Mouse (Mus musculus) embryonic facial prominence, embryonic 10.5 days (tissue): ENCODE data around the gene Atg10. TPM values are rescaled to one million over a fixed set of nuclear protein-coding genes. Genes with fewer than 3 reads are reported as not detected.

Source experiments
- DNase-seq: peaks from one replicate; pipeline ENCODE4 v3.0.0-alpha.2; 2017; ENCODE audit warnings: low spot score
- H3K27ac ChIP-seq: fragments of 300-500 bp; sonication (generic); replicated peaks from 2 replicates; pipeline ENCODE4 v1.5.1; 2016; ENCODE audit warnings: mild to moderate bottlenecking
- H3K27me3 ChIP-seq: fragments of 300-500 bp; sonication (generic); replicated peaks from 2 replicates; pipeline ENCODE4 v1.6.1; 2016; ENCODE audit warnings: low read depth, mild to moderate bottlenecking; ENCODE audit not compliant: poor library complexity, severe bottlenecking
- H3K36me3 ChIP-seq: fragments of 300-500 bp; sonication (generic); replicated peaks from 2 replicates; pipeline ENCODE4 v1.6.1; 2016; ENCODE audit warnings: mild to moderate bottlenecking, moderate library complexity
- H3K4me1 ChIP-seq: fragments of 300-500 bp; sonication (generic); 2 replicates; pipeline ENCODE4 v1.6.1; 2016
- H3K4me3 ChIP-seq: fragments of 300-500 bp; sonication (generic); 2 replicates; pipeline ENCODE4 v1.5.1; 2016; ENCODE audit warnings: mild to moderate bottlenecking, moderate library complexity
- H3K9me3 ChIP-seq: fragments of 300-500 bp; sonication (generic); 2 replicates; pipeline ENCODE4 v1.6.1; 2016; ENCODE audit warnings: mild to moderate bottlenecking
- WGBS: fragments of 180-500 bp; shearing (Covaris S2); methylation state at CpG from one replicate; pipeline ENCODE4 v1.1.7; 2016; 5-methylcytosine and 5-hydroxymethylcytosine counted together
- polyA plus RNA-seq: library from polyadenylated mRNA; unstranded; fragments of >200 nt; fragmentation: Nextera tagmentation; extraction: Ambion mirVana; gene quantifications from 2 replicates; pipeline ENCODE4 v1.2.1, GENCODE M21; 2016

Atg10 gene
- polyA plus RNA-seq, 1 experiment from 2014 or later = 10.5 TPM

DNA sequence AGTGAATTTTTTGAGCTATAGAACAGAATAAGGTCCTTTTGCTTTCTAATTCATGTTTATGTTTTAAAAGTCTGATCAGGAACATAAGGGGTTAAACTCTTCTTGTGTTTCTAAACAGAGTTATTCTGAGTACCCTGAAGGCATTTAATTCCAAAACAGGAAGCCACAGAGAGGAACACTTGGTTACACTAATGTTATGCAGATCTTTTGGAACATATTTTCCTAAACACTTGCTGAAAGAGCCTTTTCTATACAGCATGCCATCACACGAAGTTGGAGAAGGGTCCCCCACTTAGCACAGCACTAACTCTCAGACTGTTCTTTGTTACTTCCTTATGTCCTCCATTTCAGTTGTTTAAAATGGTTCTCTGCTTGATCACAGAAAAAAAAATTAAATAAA, 130.2 kb downstream of the Atg10 start:
- Histone ChIP-seq H3K27me3 (no peaks in the 10 kb centered on the region), H3K4me1 (peaks cover 30% of the 10 kb centered on the region), H3K27ac (peak overlapping the region; percentile 78), H3K9me3 (no peaks in the 10 kb centered on the region), H3K4me3 (no peak overlapping the region), H3K36me3 (no peaks in the 10 kb centered on the region)
- no peak for DNase-seq
- WGBS = 10% methylated on average over 1 of the region's 1 CpGs

DNA sequence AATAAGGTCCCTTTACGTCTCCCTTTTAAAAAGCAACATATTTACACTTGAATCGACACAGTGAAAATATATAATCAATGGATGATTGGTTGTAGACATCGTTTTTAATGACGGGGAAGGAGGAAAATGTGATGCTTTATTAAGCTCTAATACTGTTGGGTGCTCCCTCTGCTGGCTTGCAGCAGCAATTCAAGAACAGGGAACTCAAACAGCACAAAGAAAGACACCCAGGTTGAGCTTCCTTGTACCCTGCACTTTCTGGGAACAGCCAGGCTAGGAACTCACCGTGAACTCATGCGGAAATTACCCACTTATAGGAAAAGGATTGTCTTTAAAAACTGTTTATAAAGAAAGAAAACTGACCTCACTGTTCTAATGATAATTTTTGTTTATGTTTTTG, 130.6 kb downstream of the Atg10 start:
- DNase-seq = peak; percentile 47
- WGBS = 22% methylated on average over 6 of the region's 6 CpGs
- Histone ChIP-seq H3K4me3 (no peak overlapping the region), H3K9me3 (no peaks in the 10 kb centered on the region), H3K27ac (peak overlapping the region; percentile 78), H3K27me3 (no peaks in the 10 kb centered on the region), H3K4me1 (peaks cover 30% of the 10 kb centered on the region), H3K36me3 (no peaks in the 10 kb centered on the region)

DNA sequence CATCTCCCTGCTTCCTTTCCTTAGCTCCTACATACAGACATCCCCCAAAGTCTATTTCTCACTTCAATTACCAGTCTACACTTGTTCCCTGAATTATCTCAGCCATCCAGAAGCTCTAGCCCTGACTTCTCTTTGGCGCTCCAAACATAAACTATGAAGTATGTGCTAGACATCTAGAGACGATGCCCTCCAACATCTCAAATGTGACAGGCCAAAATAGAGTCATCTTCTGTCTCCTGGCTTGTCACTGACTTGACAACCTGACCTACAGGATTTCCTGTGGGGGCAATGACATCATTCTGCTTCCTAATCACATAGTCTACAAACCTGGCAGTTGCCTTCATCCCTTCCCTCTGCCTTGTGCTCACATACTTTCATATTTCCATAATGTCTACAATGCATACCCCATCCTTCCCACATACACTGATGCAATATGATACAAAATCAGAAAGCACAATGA, 132.0 kb downstream of the Atg10 start:
- Histone ChIP-seq H3K9me3 (no peaks in the 10 kb centered on the region), H3K4me3 (no peak overlapping the region), H3K27ac (no peak overlapping the region), H3K36me3 (no peaks in the 10 kb centered on the region), H3K27me3 (no peaks in the 10 kb centered on the region), H3K4me1 (peaks cover 30% of the 10 kb centered on the region)
- 90% methylated on average over 2 of the region's 2 CpGs for WGBS
- no peak for DNase-seq

DNA sequence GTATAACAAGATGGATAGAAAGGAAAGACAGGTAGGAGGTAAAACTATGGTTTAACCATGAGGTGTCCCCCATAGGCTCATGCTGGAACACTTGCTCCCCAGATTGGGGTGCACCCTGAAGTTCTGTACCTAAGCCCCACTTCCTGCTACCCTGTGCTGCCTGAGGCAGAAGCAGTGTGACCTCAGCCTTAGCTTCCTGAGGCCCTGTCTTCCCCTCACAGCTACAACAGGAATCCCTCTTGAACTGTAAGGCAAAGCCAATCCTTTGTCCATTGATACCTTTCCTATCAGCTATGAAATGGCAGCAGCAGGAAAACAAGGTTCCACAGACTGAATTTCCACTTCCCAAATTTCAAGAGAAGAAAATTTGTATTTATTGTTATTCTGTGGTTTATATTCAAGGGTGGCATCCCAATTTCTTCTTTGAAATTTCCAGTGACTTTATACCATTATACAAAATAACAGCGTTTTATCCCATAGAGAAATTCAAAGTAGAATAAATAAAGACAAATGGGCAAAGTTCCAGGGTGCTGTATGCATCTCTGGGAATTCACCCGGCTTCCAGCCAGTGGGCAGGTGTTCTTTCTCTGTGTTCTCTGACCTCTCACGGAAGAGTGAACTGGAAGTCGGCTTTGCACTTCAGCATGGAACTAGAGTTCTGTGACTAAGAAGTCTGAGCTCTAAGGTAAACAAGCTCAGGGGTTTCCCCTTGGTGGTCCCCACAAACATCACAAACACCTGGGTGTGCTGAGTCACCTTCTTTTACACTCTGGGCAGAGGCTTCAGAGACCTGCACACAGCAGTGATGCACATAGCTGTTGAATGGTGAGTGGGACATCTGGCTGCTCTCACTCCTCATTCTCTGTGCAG, 132.7 kb downstream of the Atg10 start:
- Histone ChIP-seq H3K27me3 (no peaks in the 10 kb centered on the region), H3K9me3 (no peaks in the 10 kb centered on the region), H3K27ac (no peak overlapping the region), H3K4me3 (no peak overlapping the region), H3K4me1 (peaks cover 30% of the 10 kb centered on the region), H3K36me3 (no peaks in the 10 kb centered on the region)
- DNase-seq = no peak
- WGBS = 73% methylated on average over 4 of the region's 4 CpGs

DNA sequence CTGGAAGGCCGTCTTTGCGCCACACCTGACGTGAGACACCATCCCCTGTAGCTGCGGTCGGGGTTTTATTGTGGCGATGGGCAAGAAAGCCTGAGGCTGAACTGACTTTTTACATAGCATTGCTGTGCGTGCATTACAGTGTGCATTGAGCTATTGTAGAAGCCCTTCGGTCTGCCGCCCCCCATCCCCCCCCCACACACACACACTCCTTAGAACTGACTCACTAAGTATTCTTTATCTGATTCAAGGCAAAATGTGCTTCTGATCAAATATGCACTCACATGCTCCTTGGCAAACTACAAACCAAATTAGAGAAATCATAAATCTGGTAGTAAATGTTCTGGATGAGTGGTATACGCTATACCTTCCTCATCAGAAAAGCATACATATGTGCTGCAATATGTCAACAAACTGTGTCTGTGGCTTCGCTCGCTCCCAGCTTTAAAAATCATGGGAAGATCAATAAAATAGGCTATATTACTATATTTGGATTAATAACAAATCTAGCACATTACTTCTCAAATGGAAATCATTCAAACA, 137.3 kb downstream of the Atg10 start:
- H3K4me3 ChIP-seq = no peak overlapping the region
- H3K27ac ChIP-seq = no peak overlapping the region
- H3K9me3 ChIP-seq = no peaks in the 10 kb centered on the region
- no peaks in the 10 kb centered on the region for H3K36me3 ChIP-seq
- no peaks in the 10 kb centered on the region for H3K27me3 ChIP-seq
- DNase-seq = no peak
- peaks cover 5% of the 10 kb centered on the region; the same call in 1 of the 2 replicates for H3K4me1 ChIP-seq
- WGBS = 90% methylated on average over 12 of the region's 12 CpGs

DNA sequence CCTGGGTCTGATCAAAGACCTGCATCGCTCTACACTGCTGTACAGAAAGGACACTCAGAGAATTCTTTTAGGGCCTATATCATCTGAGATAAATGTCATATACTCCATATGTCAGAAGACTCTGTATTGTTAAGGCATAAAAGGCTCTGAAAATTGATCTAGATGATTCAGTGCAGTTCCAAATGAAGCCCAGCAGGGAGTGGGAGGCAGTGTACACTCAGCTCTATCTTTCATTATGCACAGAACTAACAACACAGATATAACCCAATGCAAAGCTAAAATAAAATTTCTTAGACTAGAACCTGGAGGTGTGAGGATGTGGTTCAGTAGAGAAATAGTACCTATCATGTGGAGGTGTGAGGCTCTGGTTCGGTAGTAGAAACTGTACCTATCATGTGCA, 151.4 kb downstream of the Atg10 start:
- Histone ChIP-seq H3K4me3 (no peak overlapping the region), H3K36me3 (no peaks in the 10 kb centered on the region), H3K9me3 (no peaks in the 10 kb centered on the region), H3K27ac (no peak overlapping the region), H3K4me1 (no peaks in the 10 kb centered on the region), H3K27me3 (no peaks in the 10 kb centered on the region)
- no peak for DNase-seq
- WGBS = 94% methylated on average over 2 of the region's 2 CpGs

DNA sequence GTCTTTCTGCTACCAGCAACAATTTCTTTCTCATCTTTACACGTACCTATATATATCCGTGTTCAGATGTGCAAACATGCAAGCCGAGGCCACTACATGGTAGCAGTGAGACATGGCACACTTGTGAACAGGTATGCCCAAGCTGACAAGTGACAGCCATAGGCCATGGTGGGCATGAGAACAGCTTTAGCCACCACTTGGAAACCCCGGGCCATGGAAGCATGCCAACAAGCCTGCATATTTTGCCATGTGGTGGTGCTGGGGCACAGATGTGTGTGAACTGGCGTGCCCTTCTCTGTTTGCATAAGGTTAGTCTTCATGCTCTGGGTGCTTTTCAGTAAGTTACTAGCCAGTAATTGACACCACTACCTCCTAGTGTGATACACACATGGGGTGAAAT, 162.9 kb downstream of the Atg10 start:
- Histone ChIP-seq H3K36me3 (no peaks in the 10 kb centered on the region), H3K27ac (no peak overlapping the region)
- WGBS = 90% methylated on average over 5 of the region's 5 CpGs

DNA sequence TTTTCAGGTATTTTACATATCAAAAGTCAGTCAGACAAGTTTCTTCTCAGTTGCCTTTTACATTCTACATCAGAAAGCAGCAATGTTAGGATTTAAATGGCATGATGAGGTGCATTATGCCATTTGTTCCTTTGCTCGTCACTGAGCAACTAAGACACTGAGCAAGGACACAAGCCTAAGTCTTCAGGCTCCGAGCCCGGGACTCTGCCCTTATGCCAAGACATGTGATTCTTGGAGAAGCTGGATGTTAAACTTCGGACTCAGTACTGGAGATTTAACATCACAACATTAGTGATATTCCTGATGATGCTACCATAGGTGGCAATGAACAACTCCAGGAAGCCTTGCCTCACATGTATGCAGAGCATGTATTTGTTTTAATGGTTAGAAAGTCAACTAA, 175.6 kb downstream of the Atg10 start:
- WGBS = 94% methylated on average over 4 of the region's 4 CpGs
- no peak for DNase-seq

More for the DNA sequence above, 162.9 kb downstream of the Atg10 start:
- Histone ChIP-seq H3K4me3 (no peak overlapping the region), H3K4me1 (no peaks in the 10 kb centered on the region), H3K27me3 (no peaks in the 10 kb centered on the region), H3K9me3 (no peaks in the 10 kb centered on the region)
- DNase-seq = no peak

DNA sequence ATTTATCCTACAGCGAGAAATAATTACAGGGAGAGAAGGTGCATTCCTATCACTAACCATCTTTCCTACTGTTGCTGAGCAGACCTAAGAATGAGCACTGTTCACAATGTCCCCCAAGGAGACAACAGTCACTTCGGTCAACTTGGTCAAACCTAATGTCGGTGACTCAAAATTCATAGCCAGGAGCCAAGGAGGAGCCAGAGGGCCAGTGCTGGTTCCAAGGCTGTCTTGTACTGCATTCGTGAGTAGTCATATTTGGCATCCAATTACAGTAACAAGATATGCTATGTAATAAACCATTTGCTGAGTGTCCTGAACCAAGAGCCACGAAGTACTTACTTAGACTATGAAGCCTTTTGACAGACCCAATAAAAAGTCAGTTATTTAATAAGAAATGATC, 176.9 kb downstream of the Atg10 start:
- no peak for DNase-seq

More for the DNA sequence above, 175.6 kb downstream of the Atg10 start:
- no peak overlapping the region for H3K4me3 ChIP-seq
- no peaks in the 10 kb centered on the region for H3K4me1 ChIP-seq
- H3K27me3 ChIP-seq = no peaks in the 10 kb centered on the region
- peaks cover 6% of the 10 kb centered on the region; the same call in 1 of the 2 replicates for H3K9me3 ChIP-seq
- no peaks in the 10 kb centered on the region for H3K36me3 ChIP-seq
- H3K27ac ChIP-seq = no peak overlapping the region

DNA sequence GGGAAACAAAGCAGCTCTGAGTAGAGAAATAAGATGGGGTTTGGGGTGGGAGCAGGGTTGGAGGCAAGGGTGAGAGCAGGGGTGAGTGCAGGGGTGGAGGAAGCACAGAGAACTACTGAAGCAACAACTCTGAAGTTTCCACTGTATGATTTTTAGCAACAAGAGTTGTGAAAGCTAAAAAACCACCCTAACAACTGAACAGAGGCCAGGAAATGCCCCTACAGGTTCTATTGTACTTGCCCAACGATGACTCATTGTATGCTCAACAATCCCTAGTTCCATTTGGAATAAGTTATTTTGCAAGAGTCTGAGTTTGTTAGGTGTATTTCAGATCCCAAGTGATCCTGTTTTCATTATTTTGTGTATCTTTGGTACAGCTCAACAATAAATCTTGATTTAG, 182.5 kb downstream of the Atg10 start:
- Histone ChIP-seq H3K4me1 (no peaks in the 10 kb centered on the region), H3K27ac (no peak overlapping the region), H3K4me3 (no peak overlapping the region), H3K9me3 (no peaks in the 10 kb centered on the region), H3K36me3 (no peaks in the 10 kb centered on the region), H3K27me3 (no peaks in the 10 kb centered on the region)
- no peak for DNase-seq
- 92% methylated on average over 1 of the region's 1 CpGs for WGBS

More for the DNA sequence above, 176.9 kb downstream of the Atg10 start:
- peaks cover 5% of the 10 kb centered on the region; the same call in 1 of the 2 replicates for H3K9me3 ChIP-seq
- no peak overlapping the region for H3K27ac ChIP-seq
- H3K36me3 ChIP-seq = no peaks in the 10 kb centered on the region
- H3K4me1 ChIP-seq = no peaks in the 10 kb centered on the region
- whole genome bisulfite sequencing = 89% methylated on average over 5 of the region's 5 CpGs
- H3K27me3 ChIP-seq = no peaks in the 10 kb centered on the region
- H3K4me3 ChIP-seq = no peak overlapping the region

DNA sequence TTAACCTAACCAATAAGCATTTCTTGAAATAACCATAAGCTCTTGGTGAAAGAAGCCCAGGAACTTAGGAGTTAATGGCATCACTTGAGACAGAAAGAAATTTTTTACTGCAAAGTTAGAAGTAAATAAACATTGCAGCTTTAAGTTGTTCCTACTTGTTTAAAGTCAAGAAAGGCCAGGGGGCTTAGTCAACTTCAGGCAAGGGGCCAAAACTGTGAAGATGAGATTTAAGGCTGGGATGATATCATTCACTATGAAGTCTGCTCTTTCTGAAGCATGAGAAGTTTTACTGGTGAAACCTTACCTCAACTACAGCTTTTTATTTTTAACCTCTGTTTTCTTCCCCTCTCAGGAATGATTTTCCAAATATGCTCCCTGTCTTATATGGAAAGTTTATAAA, 183.3 kb downstream of the Atg10 start:
- Histone ChIP-seq H3K4me3 (no peak overlapping the region), H3K4me1 (no peaks in the 10 kb centered on the region), H3K9me3 (no peaks in the 10 kb centered on the region), H3K27me3 (no peaks in the 10 kb centered on the region), H3K27ac (no peak overlapping the region), H3K36me3 (no peaks in the 10 kb centered on the region)
- no peak for DNase-seq

DNA sequence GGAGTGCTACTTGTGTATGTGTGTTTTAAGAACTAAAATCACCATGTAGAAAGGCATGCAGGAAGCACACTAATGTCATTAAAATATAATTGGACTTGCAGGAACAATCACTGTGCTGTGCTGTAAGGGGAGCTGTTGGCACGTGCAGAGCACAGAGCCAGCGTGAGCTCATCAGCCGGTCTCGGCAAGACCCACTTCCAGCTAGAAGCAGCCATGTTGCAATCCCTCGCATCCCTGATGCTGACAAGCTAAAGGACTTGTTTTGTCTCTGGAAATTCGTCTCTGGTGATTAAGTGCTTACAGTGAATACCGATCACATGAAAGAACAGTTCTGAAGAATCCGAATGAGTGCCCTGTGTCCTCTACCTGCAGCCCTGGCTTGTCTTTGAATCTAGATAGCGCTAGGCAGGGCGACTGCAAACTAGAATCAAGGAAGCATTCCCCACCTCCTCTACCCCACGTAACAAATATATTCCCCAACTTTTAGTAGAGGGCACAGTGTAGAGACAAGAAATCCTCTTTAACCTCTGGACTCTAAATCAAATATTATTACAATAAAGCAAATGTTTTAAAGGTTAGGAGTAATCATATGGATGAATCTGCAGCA, 184.5 kb downstream of the Atg10 start:
- Histone ChIP-seq H3K27me3 (no peaks in the 10 kb centered on the region), H3K36me3 (no peaks in the 10 kb centered on the region), H3K27ac (peak overlapping the region; percentile 58; the same call in 1 of the 2 replicates), H3K9me3 (no peaks in the 10 kb centered on the region), H3K4me1 (no peaks in the 10 kb centered on the region), H3K4me3 (no peak overlapping the region)
- 63% methylated on average over 11 of the region's 11 CpGs for WGBS
- peak; percentile 60 for DNase-seq

DNA sequence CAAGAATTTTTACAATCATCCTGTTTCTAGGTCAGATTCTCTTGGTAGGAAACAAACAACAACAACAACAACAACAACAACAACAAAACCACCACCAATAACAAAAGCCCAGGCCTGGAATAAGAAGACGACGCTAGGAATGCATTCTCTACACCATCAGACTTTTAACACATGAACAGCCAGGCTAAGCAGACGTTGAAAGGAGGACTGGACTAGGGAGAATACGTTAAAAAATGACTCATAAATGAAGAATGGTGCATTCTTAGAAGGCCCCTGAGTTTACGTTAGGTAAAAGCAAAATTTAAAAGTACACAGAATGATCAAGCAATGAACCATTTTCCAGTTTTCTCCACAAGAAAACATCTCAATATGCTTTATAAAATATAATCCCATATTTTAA, 185.1 kb downstream of the Atg10 start:
- Histone ChIP-seq H3K9me3 (no peaks in the 10 kb centered on the region), H3K36me3 (no peaks in the 10 kb centered on the region), H3K4me3 (no peak overlapping the region), H3K4me1 (no peaks in the 10 kb centered on the region), H3K27me3 (no peaks in the 10 kb centered on the region), H3K27ac (no peak overlapping the region)
- 90% methylated on average over 5 of the region's 5 CpGs for WGBS
- DNase-seq = no peak
